Mouse (Mus musculus) embryo, embryonic 11.5 days (tissue): ENCODE results near the gene Slc25a43.

Source experiments
- DNase-seq: peaks from one replicate; pipeline ENCODE4 v3.0.0-alpha.2; 2012; ENCODE audit warnings: low read depth, low spot score

Gene Slc25a43

DNA sequence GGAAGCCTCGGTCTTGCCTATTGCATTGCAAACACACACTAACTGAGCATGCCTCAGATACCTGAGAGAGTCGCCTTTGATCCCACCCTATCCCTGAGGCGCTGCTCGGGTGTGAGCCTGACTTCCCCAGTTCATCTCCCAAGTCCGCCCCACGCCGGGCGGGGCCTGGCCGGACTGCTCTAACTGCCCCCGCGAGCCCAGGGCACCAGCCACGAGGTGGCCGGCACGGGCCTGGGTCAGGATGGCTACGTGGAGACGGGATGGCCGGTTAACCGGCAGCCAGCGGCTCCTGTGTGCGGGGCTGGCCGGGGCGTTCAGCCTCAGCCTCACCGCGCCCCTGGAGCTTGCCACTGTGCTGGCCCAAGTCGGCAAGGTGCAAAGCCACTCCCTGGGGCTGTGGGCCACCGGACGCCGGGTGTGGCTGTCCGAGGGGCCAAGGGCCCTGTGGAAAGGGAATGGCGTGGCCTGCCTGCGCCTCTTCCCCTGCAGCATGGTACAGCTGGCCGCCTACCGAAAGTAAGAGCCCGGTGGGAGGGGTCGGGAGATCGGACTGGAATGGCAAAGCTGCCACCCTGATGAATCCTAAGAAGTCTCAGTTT lies at the start of gene Slc25a43:
Gene Slc25a43 (plus strand): TSS at position 157 of the 599 bp plus-strand sequence.
- DNase-seq: no peak

DNA sequence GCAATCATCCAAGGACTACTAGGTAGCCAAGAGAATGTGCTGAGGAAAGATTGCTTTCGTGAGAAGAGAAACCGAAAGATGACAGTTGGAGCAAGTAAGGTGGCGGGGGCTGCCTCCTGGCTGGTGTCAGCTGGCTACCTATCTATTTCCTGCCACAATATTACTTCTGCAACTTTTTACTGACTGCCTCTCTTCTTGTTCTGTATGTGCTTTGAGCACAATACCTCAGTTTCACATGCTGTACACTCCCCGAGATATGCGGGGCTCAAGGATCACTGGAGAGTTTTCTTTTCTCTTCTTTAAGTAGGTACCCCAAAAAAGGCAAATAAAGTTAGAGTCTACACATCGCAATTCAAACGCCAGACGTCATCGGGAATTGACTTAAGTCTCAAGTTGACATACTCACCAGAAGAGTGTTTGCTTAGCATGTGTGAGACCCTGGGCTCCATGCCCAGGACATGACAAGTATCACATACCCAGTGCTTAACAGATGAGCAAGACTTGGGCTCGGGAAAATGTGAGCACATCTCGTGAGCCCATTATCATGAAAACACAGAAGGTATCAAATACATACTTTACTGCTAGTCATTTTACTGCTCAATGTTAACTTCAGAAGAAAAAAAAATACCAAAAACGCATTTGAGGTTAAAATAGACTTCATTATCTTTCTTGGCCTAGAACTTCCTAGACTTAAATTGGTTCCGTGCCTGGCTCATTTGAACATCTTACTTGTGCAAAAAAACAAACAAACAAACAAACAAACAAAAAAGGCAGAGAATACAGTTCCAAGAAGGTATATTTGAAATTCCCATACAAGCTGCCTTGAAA lies 3.1 kb upstream of the Slc25a43 start:
- no peak for DNase-seq

DNA sequence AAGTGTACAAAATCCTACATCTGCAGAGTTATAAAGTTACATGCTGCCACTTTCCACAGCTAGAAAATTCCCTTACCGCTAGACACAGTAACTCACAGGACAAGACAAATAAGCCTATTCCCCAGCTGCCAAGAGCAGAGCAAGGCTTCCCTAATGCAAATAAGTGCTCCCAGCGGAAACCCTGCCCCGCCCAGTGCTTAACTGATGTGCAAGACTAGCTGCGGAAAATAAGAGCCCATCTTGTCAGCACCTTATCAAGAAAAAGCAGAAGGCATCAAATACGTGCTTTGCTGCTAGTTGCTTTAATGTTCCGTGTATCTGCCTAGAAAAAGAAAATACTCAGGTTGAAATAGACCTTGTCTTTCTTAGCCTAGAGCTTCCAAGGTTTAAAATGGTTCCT lies 2.2 kb upstream of the Slc25a43 start:
- DNase-seq: no peak

DNA sequence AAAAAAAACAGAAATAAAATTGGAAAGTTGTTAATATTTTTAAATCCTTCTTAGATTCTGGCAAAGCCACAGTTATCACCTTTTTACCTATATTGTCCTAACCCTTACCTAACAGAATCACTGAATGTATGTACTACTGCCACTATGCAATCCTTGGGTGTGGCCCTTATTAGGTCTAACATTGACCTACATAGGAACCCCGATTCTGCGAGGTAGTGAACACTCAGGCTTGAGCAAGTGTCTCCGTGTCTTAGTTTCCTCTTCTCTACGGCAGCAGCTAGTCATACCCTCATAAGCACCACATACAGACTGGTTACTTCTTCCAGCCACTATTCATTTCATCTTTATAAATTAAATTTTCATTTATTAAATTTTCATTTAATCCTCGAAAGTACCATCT lies 715 bp upstream of the Slc25a43 start:
- DNase-seq: no peak

DNA sequence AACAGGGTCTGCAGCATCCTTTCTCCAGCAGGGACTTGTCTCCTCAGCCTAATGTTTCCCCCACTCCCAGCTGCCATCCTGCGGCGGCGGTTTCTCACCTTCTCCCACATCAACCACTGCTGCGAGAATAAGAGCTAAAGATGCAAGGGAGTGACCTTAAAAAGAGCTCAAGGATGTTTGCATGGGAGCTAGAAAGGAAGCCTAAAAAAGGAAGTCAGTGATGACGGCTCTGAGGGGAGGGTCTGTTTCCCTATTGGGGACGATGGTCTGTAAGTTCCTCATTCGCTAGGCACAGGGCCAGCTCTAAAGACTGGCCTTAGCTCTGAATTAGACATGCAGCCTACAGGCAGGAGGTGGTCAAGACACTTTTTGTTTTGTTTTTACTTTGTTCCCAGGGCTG lies 1.3 kb downstream of the Slc25a43 start:
- no peak for DNase-seq

DNA sequence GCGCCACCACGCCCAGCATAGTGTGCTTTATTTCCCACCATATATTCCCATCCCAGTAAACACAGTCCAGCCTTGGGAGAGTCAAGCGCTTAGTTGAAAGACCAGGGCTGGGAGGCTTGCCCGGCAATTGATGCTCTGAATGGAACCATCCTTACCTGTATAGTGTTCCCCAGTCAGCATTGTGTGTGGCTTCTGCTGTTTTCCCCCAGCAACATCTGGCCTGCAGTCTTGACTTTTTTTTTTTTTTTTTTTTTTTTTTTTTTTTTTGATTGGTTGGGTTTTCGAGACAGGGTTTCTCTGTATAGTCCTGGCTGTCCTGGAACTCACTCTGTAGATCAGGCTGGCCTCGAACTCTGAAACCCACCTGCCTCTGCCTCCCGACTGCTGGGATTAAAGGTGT lies 1.9 kb downstream of the Slc25a43 start:
- DNase-seq: no peak

DNA sequence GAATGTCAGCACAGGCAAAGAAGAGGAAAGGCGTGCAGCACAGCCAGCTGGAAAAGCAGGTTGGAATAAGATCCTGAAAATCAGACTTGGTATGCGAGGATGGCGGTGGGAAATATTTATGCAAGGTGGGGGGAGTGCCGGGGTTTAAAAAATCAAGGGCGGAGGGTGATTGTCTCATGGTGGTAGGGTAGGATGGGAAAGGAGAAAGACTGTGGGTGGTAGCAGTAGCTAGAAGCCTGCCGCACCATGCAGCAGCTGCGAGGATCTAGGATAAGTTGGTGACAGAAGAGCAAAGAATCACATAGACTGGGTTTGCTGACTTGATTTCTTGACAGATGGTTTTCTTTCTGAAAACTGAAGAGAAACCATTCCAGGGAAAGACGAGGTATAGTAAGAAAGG lies 3.3 kb downstream of the Slc25a43 start:
- no peak for DNase-seq

DNA sequence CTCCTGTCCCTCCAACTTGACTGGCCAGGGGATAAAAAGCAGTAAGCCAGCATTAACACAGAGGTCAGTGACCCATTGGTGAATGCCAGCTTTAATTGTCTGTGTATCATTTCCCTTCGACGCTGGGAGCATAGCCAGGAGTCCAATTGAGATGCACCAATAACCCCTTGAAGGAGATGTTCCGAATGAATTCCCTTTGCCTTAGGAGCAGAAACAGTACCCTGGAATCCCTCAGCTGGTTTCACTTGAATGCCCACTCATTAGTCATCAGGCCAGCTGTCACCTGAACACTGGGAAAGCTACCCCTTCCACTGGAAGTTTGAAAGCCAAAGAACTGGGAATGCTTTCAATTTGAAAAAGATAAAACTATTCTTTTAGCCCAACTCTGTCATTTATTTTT lies 5.1 kb downstream of the Slc25a43 start:
- DNase-seq: no peak

DNA sequence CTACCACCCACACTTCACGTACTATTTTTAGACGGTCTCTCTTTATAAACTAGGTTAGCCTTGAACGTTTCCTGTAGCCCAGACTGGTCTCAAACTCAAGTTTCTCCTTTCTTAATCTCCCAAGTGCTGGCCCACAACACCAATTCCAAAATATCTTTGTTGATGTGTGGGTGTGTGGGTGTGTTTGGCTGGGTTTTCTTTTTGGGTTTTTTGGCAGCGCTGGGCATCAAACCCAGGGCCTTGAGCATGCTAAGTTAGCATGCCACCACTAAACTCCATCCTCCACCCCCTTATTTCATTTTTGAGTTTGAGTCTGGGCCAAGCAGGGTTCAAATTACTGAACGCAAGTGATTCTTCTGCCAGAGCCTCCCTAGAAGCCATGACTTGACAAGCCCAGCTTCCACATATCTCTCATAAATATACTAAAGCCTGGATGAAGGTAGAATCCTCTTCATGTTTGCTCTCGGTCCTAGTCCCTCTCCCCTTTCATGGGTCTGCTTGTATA lies 5.9 kb downstream of the Slc25a43 start:
- no peak for DNase-seq

DNA sequence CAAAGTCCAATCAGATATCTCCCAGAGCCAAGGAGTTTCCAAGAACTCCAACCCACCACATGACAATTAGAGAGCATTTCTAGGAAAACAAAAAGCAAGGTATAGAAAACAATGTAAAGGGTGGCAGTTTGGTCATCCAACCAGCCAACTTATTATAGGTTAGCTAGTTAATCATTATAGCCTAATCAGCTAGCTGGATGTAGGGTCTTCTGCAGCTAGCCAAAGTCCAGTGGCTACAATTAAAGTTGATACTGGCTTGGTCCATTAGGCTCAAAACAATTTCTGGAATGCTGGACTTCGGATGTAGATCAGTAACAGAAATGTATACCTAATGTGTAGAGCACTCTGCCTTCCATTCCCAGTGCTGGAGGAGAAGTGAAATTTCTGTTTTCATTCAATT lies 7.1 kb downstream of the Slc25a43 start:
- DNase-seq: no peak

DNA sequence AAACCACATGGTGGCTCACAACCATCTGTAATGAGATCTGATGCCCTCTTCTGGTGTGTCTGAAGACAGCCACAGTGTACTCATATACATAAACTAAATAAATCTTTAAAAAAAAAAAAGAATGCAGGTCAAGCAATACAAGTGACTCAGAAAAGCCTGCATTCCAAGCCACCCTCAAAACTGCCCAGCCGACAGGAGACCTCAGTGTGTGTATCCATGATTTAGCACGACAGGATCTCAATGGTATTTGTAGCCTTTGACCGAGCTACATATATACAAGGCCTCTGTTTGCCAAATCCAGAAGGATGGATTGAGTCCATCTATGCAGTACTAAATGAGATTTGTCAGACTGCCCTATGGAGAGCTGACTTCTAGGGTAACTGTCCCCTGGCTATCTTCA lies 9.1 kb downstream of the Slc25a43 start:
- no peak for DNase-seq

DNA sequence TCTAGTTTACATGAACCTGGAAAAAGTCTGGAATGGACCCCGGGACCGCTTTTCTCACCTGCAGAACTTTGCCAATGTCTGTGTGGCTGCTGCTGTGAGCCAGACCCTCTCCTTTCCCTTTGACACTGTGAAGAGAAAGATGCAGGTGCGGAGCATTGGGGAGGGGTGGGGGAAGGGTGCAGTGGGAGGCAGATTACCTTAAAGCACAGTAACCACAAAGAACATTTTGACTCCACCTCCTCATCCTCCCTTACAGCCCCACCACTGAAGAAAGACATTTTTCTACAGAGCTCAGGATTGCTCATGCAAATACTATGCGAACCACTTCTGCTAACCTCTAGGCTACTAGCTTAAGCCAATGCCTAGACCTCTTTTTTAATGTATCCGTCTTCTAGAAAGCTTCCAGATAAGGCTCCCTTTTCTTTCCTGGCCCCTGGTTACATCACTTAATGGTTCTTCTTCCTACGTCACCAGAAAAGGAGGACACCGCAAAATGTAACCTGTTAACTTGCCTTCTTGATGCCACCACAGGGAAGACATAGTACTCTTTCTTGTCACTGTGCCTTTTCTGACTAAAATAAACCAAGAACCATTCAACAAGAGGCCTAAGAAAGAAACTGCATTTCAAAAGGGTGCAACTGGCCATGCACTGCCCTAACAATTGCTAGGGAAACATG lies 14.5 kb downstream of the Slc25a43 start:
- DNase-seq: no peak

DNA sequence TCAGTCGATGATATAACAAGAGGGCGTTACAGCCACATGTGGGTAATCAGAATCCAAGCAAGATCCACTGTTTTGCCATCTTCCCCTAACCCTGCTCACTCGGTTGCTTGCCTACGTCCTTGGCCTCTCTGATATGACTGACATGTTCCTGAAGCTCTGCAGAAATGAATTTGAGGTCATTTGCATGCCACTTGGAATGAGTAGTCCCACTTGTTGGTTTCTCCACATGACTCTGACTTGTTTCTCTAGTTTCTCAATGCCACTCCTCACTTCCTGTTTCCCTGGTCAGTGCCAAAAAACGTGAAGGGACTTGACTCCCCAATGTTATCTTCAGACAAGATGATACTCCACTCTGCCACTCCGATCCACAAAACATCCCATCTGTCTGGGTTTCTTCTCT lies 15.1 kb downstream of the Slc25a43 start:
- DNase-seq: no peak

DNA sequence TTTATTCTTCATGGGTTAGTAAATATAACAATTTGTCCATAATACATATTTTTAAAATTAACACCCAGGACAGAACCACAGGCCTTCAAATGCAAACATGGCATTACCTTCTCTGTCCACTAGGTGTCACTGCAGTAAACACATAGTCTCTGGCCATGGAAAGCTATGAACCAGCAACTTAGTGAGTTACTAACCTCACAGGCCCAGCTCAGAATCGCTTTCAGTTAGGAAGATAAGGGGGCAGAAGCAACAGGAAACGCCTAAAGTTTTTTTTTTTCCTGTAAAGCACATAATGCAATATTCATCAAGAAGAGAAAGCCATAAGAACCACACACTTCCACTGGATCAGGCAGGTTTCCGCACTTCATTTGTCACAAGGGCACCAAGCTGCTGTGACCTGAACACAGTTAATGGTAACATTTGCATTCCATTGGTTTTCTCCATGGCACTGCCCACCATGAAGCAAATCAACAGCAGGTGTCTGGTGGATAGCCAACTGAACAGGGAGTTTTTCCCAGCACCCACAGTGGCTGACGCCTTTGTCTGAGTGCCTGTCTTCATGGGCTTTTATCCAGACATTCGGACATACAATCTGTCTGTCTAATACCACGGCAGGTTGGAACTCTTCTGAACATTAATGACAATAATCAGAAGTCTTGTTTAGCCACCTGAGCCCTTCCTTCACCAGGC lies 17.6 kb downstream of the Slc25a43 start:
- peak; percentile 37 for DNase-seq

DNA sequence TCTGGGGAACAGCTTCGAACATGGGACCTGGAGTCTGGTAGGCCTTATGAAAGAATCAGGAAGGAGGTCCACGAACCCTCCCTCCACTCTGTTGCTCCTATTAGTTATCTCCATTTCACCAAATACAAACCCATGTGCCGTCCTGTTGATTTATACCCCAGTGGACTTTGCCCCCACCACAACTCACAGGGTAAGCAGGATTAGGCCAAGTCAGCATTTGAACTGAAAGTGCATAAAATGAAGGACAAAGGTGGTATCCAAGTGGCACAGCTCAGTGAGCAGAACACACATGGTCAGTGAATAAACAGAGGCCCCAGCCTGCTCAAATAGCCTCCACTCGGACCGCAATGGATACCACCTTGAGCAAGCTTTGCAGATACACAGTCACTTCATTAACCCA lies 18.8 kb downstream of the Slc25a43 start:
- DNase-seq: no peak

DNA sequence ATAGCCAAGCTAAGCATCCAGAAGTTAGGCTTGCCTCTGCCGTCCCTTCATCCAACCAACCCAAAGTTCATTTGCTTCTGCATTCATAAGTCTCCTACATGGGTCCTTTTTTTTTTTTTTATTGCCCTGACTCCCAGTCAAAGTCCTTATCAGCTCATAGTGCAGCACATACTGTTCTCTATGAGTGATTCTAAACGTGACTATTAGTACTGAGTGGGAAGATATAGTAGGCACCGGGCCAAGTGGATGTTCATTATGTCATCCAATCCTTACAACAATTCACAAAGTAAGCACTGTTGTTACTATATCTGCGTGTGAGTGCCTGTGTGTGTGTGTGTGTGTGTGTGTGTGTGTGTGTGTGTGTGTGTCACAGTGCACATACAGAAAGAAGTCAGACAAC lies 19.4 kb downstream of the Slc25a43 start:
- DNase-seq: no peak

DNA sequence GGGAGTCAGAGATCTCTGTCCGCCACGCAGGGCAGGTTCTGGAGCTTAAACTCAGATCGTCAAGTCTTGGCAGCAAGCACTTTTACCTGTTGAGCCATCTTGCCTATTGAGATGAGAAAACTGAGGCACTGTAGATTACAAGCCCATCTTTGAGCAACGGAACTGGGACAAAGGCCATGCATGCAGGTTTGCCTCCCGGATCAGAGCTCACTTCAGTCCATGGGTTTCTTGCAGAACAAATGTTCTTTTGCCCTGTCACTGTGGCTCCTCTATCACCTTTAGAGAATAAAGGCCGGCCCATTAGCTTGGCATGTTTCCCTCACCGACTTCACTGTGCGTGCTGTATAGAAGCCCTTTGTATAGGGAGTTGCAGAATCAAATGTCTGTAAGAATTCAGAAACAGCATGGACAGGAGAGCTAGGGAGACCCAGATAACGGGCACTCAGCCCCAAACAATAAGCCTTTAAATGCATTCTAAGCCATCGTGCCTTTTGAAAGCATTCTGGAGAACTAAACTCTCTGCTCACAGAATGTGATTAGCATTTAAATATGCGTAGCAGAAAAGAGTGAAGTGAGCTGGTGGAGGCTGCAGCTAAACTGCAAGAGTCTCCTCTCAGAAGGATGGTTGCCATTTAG lies 20.0 kb downstream of the Slc25a43 start:
- DNase-seq: no peak

DNA sequence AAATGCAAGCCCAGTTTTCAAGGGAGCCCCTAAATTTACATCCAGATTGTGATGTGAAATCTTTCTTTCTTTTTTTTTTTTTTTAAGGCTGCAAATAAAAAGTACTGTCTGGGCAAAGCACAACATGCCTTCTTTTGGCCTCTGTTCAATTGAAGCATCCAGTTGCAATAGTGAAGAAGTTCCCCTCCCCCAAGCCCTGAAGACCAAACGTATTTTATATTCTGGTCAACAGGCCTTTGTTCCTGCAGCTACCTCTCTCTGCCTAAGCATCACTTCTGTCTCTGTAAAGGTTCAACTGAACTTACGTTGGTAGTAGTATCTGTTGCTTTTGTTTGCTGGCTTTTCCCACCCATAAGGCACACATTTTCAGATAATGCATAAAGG lies 20.5 kb downstream of the Slc25a43 start:
- DNase-seq: no peak

DNA sequence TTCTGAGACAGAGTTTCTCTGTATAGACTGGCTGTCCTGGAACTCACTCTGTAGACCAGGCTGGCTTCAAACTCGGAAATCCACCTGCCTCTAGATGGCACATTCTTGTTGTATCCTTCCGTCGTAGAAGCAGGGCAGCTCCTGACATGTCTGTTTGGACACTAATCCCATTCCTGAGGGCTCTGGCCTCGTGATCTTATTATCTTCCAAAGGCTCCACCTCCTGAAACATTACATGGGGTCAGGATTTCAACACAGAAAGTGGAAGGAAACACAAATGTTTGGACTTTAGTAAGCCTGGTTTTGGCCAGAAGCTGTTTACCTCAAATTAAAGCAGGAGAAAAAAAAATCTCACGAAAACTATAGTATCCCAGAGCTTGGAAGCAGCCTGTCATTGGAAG lies 23.9 kb downstream of the Slc25a43 start:
- DNase-seq: no peak

DNA sequence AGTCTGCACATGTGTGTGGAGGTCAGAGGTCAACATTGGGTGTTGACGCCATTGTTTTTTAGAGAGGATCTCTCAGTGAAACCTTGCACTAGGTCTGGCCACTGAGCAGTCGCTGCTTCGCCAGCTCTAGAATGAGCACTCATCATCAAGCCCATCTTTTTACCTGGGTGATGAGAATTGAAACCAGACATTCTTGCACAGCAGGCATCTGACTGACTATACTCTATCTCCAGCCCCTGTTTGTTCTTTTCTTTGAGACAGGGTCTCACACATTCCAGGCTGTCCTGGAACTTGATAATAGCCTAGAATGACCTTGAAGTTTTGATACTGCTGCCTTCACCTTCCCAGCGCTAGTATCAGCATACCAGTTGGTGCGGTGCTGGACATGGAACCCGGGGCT lies 29.1 kb downstream of the Slc25a43 start:
- no peak for DNase-seq

DNA sequence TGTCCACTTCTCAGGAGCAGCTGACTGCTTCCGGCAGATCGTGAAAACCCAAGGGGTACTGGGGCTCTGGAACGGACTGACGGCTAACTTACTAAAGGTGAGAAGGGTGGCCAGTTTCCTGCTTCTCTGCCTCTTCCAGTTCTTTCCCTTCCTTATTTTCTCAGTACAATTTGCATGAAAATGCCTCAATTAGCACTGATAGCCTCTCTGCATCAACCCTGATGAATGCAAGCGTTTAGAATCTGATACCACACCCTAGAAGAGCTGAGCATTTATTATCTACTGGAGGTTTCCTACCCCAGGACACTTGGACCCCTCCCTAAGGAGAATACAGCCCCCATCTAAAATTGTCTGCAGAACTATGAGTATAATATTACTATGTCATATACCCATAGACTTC lies 32.1 kb downstream of the Slc25a43 start:
- no peak for DNase-seq

DNA sequence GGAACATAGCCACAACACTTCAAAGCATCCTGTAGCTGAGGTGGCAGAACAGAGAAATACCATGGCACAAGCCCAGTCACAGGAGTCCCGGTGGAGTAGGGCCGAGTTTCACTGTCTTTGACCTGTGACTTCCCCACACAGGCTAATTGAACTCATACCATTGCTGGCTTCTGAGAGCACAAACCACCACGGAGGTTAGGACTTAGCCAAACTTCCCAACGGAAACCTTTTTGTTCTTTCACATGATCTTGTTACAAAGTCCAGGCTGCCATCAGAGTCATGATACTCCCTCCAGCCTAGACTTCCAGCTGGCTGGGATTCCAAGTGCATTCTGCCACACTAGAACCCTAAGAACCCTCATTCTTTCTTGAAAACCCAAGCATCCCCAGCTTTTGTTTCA lies 34.2 kb downstream of the Slc25a43 start:
- DNase-seq: no peak
